Mouse (Mus musculus) embryonic facial prominence, embryonic 14.5 days (tissue): ENCODE measurements at regions not wholly inside any gene's neighbourhood (a gene's known extent, or its start where the extent isn't known, plus 50 kb on each side); places are given as distances from the start of the nearest gene placed in this dataset.

Experiments
- ATAC-seq: fragments of 200-750 bp; cut with Nextera tagmentation; 2 replicates; pipeline ENCODE4 v1.8.0; 2017; ENCODE audit warnings: low read depth, moderate number of reproducible peaks, moderate TSS enrichment
- DNase-seq: peaks from one replicate; pipeline ENCODE4 v3.0.0-alpha.2; 2015; ENCODE audit warnings: low spot score
- H3K27ac ChIP-seq: fragments of 300-500 bp; sonication (generic); replicated peaks from 2 replicates; pipeline ENCODE4 v1.5.1; 2014; ENCODE audit warnings: low read depth, mild to moderate bottlenecking, low read length, moderate library complexity
- H3K27me3 ChIP-seq: fragments of 300-500 bp; sonication (generic); replicated peaks from 2 replicates; pipeline ENCODE4 v1.6.1; 2014; ENCODE audit warnings: low read length; ENCODE audit not compliant: control insufficient read depth, insufficient read depth
- H3K36me3 ChIP-seq: fragments of 300-500 bp; sonication (generic); 2 replicates; pipeline ENCODE4 v1.6.1; 2014; ENCODE audit warnings: low read length, mixed read lengths; ENCODE audit not compliant: control insufficient read depth, insufficient read depth
- H3K4me1 ChIP-seq: fragments of 300-500 bp; sonication (generic); 2 replicates; pipeline ENCODE4 v1.6.1; 2014; ENCODE audit warnings: antibody characterized with exemption, low read length; ENCODE audit not compliant: control insufficient read depth, insufficient read depth
- H3K4me2 ChIP-seq: fragments of 300-500 bp; sonication (generic); 2 replicates; pipeline ENCODE4 v1.6.1; 2014; ENCODE audit warnings: low read depth, mild to moderate bottlenecking, low read length, moderate library complexity, mixed read lengths
- H3K4me3 ChIP-seq: fragments of 300-500 bp; sonication (generic); 2 replicates; pipeline ENCODE4 v1.5.1; 2014; ENCODE audit warnings: low read depth, mild to moderate bottlenecking, low read length
- H3K9ac ChIP-seq: fragments of 300-500 bp; sonication (generic); 2 replicates; pipeline ENCODE4 v1.6.1; 2014; ENCODE audit warnings: low read depth, mild to moderate bottlenecking, low read length, moderate library complexity, mixed read lengths
- H3K9me3 ChIP-seq: fragments of 300-500 bp; sonication (generic); 2 replicates; pipeline ENCODE4 v1.6.1; 2016; ENCODE audit warnings: low read length; ENCODE audit not compliant: control insufficient read depth
- WGBS: fragments of 180-500 bp; shearing (Covaris S2); extraction: QIAGEN DNeasy Blood & Tissue Kit; methylation state at CpG from one replicate; pipeline ENCODE4 v1.1.7; 2014; 5-methylcytosine and 5-hydroxymethylcytosine counted together

DNA sequence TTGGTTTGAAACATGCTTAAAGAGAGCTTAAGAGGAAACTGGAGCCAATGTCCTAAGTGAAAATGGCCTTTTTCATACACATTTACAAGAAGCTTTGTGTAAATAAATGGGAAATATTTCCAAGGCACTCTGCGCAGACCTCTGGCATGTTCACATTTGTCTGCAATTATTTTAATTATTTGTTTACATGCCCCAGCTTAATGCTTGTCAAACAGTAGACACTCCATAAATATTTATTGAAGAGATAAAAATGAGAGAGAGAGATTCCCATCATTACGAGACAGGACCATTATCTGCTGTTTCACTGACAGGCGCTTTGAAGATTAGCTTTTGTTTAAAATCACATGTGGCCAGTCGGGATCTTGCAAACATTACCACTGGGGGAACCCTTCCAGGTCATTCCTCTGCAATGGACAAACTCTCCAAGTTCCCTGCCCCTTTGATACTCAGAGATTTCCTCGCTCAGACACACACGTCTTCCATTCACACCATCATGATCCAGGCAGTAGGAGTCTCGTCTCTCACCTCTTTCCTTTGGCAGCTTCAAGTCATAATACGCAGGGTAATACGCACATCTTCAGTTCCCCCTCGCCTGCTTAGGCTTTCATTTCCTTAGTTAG lies 154.3 kb downstream of the Hs3st3b1 start:
- Histone ChIP-seq H3K9me3 (0 out of 2 replicates have a peak, but pooled peaks cover 6% of the 10 kb centered on the region), H3K27me3 (no peaks in the 10 kb centered on the region), H3K27ac (no peak overlapping the region), H3K9ac (no peak overlapping the region), H3K4me1 (no peaks in the 10 kb centered on the region), H3K4me2 (no peak overlapping the region), H3K36me3 (no peaks in the 10 kb centered on the region), H3K4me3 (no peak overlapping the region)
- DNase-seq (no peak), ATAC-seq (no peak)
- WGBS = 68% methylated on average over 10 of the region's 10 CpGs

DNA sequence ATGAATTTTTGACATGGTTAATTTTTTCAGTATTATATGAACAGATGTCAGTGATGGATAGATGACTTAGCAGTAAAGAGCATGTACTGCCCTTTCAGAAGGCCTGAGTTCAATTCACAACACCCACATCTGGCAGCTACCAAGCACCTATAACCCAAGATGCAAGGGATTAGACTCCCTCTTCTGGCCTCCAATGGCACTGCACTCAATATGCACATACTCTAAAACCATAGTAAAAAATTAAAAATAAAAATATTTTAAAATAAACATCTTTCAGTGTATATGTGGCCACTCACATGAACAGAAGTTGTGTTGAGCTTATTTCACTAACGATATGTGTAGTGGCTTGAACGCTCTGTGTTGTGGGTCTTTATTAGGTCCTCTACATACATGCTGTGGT lies 152.4 kb downstream of the Hs3st3b1 start:
- 98% methylated on average over 2 of the region's 2 CpGs for WGBS
- no peak overlapping the region for H3K9ac ChIP-seq

DNA sequence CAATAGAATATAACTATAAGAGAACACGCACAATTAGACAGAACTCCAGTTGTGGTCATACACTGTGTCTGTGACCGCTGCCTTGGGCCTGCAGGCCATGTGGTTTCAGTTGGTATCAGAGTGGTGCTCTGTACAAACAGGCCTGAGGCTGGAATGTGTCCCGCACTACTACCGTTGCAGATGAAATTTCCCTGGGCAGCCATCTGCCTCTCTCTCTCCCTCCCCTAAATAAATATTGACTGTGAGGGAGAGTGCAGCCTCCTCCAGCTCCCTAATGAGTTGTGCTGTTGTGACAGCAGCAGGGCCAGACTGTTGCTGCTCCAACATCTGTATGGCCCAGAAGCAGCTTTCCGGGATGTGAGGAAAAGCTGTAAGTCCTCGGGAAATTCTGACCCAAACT lies 146.7 kb downstream of the Hs3st3b1 start:
- H3K36me3 ChIP-seq = no peaks in the 10 kb centered on the region
- H3K9me3 ChIP-seq = no peaks in the 10 kb centered on the region
- peak; percentile 49 for DNase-seq
- no peak; the same call in 1 of the 2 replicates for ATAC-seq
- no peak overlapping the region for H3K9ac ChIP-seq
- no peak overlapping the region for H3K4me3 ChIP-seq
- no peaks in the 10 kb centered on the region for H3K27me3 ChIP-seq
- WGBS = 18% methylated on average over 6 of the region's 6 CpGs
- no peak overlapping the region for H3K4me2 ChIP-seq
- H3K4me1 ChIP-seq = 0 out of 2 replicates have a peak, but pooled peaks cover 2% of the 10 kb centered on the region
- H3K27ac ChIP-seq = no peak overlapping the region

More for the DNA sequence above, 152.4 kb downstream of the Hs3st3b1 start:
- Histone ChIP-seq H3K4me3 (no peak overlapping the region), H3K36me3 (no peaks in the 10 kb centered on the region), H3K4me2 (no peak overlapping the region), H3K4me1 (no peaks in the 10 kb centered on the region), H3K27me3 (no peaks in the 10 kb centered on the region), H3K9me3 (0 out of 2 replicates have a peak, but pooled peaks cover 6% of the 10 kb centered on the region), H3K27ac (no peak overlapping the region)
- DNase-seq (no peak), ATAC-seq (no peak)

DNA sequence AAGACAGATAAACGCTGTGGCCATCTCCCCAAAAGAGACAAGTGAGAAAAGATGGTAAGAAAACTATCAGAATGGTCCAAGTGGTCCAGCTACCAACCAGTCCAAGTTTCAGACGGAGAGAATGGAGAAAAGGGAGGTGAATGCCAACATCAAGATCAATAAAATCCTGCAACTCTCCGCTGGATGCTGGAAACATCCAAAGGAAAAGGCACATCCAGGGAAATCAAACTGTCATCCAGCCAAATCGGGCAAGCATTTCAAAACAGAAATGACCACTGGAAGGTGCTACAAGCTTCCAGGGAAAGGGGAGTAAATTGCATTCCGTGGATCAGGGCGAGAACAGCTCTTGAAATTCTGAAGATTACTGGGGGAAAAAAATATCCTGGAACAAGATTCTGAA lies 142.7 kb downstream of the Hs3st3b1 start:
- Histone ChIP-seq H3K4me1 (0 out of 2 replicates have a peak, but pooled peaks cover 2% of the 10 kb centered on the region), H3K9ac (no peak overlapping the region), H3K36me3 (no peaks in the 10 kb centered on the region), H3K27me3 (no peaks in the 10 kb centered on the region), H3K4me3 (no peak overlapping the region), H3K4me2 (no peak overlapping the region), H3K9me3 (no peaks in the 10 kb centered on the region), H3K27ac (no peak overlapping the region)
- DNase-seq = no peak
- no peak for ATAC-seq
- 68% methylated on average over 6 of the region's 6 CpGs for WGBS

DNA sequence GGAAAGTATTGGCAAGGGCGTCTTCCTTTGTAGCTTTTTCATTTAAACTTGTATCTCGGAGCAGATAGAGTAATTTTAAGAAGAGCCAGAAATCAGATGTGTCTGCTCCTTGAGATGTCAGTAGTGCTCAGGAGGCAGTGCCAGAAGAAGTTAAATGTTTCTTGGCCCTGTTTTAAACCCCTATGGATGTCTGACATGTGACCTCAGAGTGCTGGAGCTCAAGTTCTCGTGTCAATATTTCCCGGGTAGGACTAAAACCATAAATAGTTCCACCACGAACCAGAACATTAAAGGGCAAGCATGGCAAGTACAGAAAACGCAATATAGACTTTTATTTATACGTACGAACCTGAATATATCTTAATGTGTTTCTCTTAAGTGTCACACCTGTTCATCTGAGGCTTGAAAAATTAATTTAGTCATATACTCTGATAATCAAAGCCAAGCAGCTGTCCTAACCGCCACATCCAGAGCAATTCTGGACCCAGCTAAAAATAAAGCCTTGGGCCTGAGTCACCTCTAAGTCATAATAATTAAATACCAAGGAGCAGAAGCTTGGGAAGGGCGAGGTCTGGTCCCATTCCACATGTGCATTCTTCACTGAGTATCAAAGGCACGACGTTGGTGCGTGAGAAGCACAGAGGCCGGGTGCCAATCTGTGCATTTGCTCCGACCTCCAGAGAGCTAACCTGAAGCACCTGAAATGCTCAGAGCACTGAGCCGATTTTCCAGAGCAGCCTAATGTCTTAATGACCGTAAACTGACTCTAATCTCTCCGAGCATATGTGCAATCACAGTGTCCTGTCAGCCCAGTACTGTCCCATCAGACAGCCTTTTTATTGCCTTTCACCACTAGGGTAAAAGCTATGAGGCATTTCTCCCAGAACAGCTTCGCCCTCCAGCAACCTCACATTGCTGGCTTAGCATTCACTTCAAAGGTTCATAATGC lies 139.8 kb downstream of the Hs3st3b1 start:
- no peaks in the 10 kb centered on the region for H3K36me3 ChIP-seq
- H3K27me3 ChIP-seq = no peaks in the 10 kb centered on the region; the same call in 1 of the 2 replicates
- no peak overlapping the region for H3K4me2 ChIP-seq
- WGBS = 59% methylated on average over 19 of the region's 19 CpGs
- ATAC-seq (no peak), DNase-seq (no peak)
- H3K27ac ChIP-seq = no peak overlapping the region
- H3K4me1 ChIP-seq = 0 out of 2 replicates have a peak, but pooled peaks cover 2% of the 10 kb centered on the region
- H3K4me3 ChIP-seq = no peak overlapping the region
- no peak overlapping the region for H3K9ac ChIP-seq
- no peaks in the 10 kb centered on the region for H3K9me3 ChIP-seq

DNA sequence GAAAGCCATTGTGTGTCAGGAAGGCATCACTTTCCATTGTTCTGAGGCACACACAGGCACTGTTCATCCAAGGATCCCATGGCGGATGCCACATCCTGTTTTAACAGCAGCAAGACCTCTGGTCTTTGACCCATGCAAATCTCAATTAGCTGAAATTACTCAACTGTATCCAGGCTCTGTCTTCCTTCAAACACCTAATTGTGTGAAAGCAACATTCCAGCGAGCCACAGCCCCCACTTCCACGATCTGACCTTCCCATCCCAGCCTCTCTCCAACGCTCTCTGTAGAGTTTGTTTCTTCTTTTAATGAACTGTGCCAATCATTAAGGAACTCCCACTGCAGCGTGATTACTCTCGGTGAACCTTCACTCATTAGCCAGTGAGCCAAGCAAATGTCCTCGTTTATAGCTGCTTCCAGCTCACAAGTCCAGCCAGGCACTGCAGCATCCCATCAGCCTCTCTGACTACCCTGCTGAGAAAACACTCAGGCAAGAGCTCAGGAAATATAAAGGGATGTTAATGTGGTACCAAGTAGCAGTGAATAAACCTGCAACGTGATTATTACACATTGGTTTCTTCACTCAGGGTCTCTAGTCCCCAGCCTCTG lies 136.7 kb downstream of the Hs3st3b1 start:
- Histone ChIP-seq H3K27ac (no peak overlapping the region), H3K4me2 (no peak overlapping the region), H3K9me3 (no peaks in the 10 kb centered on the region), H3K4me1 (peaks cover 12% of the 10 kb centered on the region), H3K36me3 (no peaks in the 10 kb centered on the region), H3K9ac (no peak overlapping the region), H3K27me3 (no peaks in the 10 kb centered on the region; the same call in 1 of the 2 replicates), H3K4me3 (no peak overlapping the region)
- ATAC-seq (peak; percentile 30; the same call in 1 of the 2 replicates), DNase-seq (peak; percentile 52)
- 19% methylated on average over 8 of the region's 8 CpGs for WGBS

DNA sequence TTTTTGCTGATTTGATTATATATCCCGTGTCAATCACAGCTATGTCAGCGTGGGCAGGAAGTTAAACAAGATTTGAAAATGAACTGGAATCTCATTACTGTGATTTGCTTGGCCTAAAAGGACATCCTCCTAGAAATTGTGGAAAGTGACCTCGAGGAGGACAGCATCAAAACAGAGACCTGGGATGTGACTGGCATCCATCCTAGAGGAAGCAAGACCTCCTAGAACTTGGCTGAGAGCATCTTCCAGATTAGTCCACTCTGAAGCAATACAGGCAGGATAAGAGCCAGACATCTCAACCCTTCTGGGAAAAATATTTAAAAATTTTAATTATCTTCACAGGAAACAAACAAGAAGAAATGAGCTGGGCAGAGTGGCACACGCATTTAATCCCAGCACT lies 136.1 kb downstream of the Hs3st3b1 start:
- DNase-seq (no peak), ATAC-seq (no peak)
- Histone ChIP-seq H3K9me3 (no peaks in the 10 kb centered on the region), H3K9ac (no peak overlapping the region), H3K4me1 (peaks cover 13% of the 10 kb centered on the region), H3K27me3 (no peaks in the 10 kb centered on the region; the same call in 1 of the 2 replicates), H3K4me3 (no peak overlapping the region), H3K36me3 (no peaks in the 10 kb centered on the region), H3K27ac (no peak overlapping the region), H3K4me2 (no peak overlapping the region)
- 64% methylated on average over 4 of the region's 4 CpGs for WGBS

DNA sequence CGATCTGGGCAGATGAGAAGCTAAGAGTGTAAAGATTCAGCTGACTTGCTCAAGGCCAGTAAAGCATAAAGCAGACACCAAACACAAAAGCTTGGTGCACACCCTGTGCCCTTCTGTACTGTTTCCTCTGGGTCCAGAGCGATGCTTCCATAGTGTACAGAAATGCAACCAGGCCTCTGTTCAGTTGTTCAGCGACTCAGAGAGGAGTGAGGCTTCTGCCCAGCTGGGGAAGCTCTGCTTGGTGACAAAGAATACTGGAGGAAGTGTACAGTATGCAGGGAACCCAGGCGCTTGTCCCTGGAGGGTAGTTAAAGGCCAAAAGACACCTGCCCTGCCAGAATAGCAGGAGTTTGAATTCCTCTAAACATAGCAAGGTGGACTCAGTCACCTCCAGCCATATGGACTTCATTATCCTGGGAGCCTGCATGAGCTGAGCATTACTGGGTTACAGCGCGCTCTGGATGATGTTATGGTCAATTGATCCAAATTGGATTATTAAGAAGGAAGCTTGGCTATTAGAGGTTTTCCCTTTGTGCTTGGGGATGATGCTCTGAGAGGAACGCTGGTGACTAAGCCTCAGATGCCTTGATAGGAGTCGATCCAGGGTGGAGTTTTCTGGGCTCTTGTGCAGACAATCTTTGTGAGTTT lies 132.5 kb downstream of the Hs3st3b1 start:
- Histone ChIP-seq H3K9ac (no peak overlapping the region), H3K27me3 (no peaks in the 10 kb centered on the region; the same call in 1 of the 2 replicates), H3K4me3 (no peak overlapping the region), H3K4me1 (peaks cover 15% of the 10 kb centered on the region), H3K36me3 (no peaks in the 10 kb centered on the region), H3K27ac (no peak overlapping the region), H3K4me2 (no peak overlapping the region), H3K9me3 (no peaks in the 10 kb centered on the region)
- 40% methylated on average over 8 of the region's 8 CpGs for whole genome bisulfite sequencing
- peak; percentile 76 for DNase-seq
- ATAC-seq = no peak
